Mouse (Mus musculus): Measurements from ENCODE around the gene 6330409D20Rik. TPM values are rescaled to one million over a fixed set of nuclear protein-coding genes. Genes with fewer than 3 reads are reported as not detected.

Gene 6330409D20Rik
- polyA plus RNA-seq, 1 experiment from 2014 or later, result 3.2 TPM

DNA sequence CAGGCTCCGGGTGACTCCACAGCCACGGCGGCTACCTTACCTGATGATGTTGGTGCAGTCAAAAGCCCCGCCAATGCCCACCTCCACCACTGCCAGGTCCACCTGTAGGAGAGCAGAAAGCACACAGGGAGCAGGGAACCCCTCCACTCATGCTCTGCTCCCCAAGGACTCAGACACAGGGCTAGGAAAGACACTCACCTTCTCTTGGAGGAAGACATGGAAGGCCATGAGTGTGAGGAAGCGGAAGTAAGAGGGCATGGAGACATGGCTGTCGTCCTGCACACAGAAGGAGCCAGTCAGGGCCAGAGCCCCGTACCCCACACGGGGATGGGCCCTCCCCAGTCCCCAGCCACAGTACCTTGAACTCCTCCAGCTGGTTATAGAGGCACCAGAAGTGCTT lies 53.3 kb downstream of the 6330409D20Rik start:
- H3K4me1 ChIP-seq (replicated peaks), result peaks cover 2% of the 10 kb centered on the region
- no peaks in the 10 kb centered on the region for H3K9me3 ChIP-seq
- no peak for ATAC-seq (ENCODE audit: low read depth)
- no peak overlapping the region for H3K27ac ChIP-seq (replicated peaks)
- no peak overlapping the region for H3K9ac ChIP-seq
- WGBS, result 93% methylated on average over 8 of the region's 8 CpGs
- H3K36me3 ChIP-seq, result peaks cover 50% of the 10 kb centered on the region
- H3K27me3 ChIP-seq, result no peaks in the 10 kb centered on the region
- H3K4me3 ChIP-seq, result no peak overlapping the region
- H3K4me2 ChIP-seq, result no peak overlapping the region

DNA sequence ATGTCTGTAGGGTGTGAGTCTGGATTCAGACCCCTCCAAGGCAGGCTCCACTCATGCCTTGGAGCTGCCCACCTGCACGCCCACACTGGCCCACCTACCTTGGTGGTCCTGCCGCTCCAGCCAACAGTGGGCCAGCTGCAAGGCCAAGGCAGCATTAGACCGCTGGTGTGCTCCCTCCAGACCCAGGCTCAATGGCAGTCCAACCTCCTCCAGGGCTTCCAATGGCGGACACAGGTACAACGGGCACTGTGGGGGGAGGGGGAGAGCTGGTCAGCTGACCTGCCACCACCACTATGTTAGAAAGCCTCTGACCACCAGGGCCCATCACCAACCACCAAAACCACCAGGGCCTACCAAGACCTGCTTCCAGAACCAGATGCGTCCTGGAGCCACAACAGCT lies 54.2 kb downstream of the 6330409D20Rik start:
- Histone ChIP-seq H3K4me3 (no peak overlapping the region), H3K4me1 (replicated peaks) (peaks cover 5% of the 10 kb centered on the region), H3K9ac (no peak overlapping the region), H3K27ac (replicated peaks) (no peak overlapping the region), H3K27me3 (no peaks in the 10 kb centered on the region), H3K36me3 (peaks cover 57% of the 10 kb centered on the region), H3K9me3 (no peaks in the 10 kb centered on the region), H3K4me2 (no peak overlapping the region)
- no peak for ATAC-seq (ENCODE audit: low read depth)
- 92% methylated on average over 6 of the region's 6 CpGs for WGBS

DNA sequence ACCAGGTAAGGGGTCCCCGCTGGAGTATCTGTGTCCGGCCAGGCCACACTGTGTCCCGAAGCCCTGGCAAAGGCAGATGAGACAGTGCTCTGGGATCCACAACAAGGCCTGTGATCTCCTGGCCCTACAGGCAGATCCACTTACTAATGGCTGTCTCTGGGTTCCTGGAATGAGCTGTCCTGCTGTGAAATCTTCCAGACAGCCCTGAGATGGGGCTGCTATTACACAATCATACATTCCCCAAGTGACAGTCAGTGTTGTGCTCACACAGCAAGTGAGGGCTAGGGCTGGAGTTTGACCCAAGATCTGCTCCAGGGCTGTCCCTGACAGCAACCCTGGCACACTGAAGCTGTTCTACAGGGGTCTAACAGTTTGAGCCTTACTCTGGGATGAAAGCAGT lies 55.0 kb downstream of the 6330409D20Rik start:
- peaks cover 57% of the 10 kb centered on the region for H3K36me3 ChIP-seq
- H3K27ac ChIP-seq (replicated peaks), result no peak overlapping the region
- ATAC-seq (ENCODE audit: low read depth), result no peak
- no peaks in the 10 kb centered on the region for H3K9me3 ChIP-seq
- 93% methylated on average over 3 of the region's 3 CpGs for WGBS
- H3K27me3 ChIP-seq, result no peaks in the 10 kb centered on the region
- no peak overlapping the region for H3K4me2 ChIP-seq
- H3K4me3 ChIP-seq, result no peak overlapping the region
- H3K4me1 ChIP-seq (replicated peaks), result peaks cover 6% of the 10 kb centered on the region
- no peak overlapping the region for H3K9ac ChIP-seq

DNA sequence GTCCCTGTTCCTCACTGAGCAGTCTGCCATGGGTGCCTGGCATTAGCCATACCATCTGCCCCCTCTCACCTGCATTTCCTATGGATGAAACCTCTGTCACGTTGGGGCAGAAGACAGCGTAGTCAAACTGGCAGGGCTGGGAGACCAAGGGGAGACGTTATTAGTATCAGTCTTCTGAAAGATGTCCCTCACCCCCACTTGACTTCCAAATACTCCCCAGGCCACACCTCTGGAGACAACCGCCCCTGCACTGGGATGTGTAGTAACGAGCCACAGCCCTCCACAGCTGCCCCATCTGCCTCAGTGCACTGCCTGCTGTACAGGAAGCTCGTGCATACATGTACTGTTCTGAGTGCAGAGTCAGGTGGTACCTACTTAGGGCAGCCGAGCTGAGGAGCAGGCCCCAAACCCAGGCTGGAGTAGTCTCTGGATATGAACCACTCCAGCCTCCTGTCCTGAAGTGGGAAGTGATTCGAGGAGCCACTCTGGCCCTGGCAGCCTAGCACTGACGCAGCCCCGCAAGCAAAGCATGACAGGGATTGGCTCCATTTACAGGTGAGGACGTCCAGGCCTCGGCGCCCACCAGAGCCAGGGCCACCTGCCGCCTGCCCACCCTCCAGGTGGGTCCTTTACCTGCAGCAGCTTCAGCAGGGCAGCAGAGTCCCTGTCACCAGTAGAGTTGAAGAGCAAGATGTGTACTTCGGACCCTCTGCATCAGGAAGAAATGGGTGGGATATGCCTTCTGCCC lies 56.0 kb downstream of the 6330409D20Rik start:
- no peak overlapping the region; the same call in 1 of the 2 replicates for H3K27ac ChIP-seq (replicated peaks)
- no peak for ATAC-seq (ENCODE audit: low read depth)
- H3K27me3 ChIP-seq, result no peaks in the 10 kb centered on the region
- 92% methylated on average over 15 of the region's 15 CpGs for WGBS
- peaks cover 16% of the 10 kb centered on the region for H3K4me1 ChIP-seq (replicated peaks)
- no peak overlapping the region for H3K4me3 ChIP-seq
- no peaks in the 10 kb centered on the region for H3K9me3 ChIP-seq
- H3K9ac ChIP-seq, result no peak overlapping the region
- peaks cover 57% of the 10 kb centered on the region for H3K36me3 ChIP-seq
- no peak overlapping the region for H3K4me2 ChIP-seq

DNA sequence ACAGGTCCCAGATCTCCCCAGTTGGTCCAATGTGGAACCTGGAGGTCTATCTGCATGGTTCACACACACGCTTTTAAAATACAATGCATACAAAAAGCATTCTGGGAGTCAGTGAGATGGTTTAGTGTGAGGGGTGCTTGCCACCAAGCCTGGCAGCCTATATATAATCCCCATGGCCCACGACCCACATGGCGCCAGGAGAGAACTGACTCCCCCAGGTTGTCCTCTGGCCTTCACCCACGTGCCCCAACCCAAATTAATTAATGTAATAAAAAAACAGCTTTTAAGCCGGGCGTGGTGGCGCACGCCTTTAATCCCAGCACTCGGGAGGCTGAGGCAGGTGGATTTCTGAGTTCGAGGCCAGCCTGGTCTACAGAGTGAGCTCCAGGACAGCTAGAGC lies 57.1 kb downstream of the 6330409D20Rik start:
- Histone ChIP-seq H3K4me2 (no peak overlapping the region), H3K36me3 (peaks cover 57% of the 10 kb centered on the region), H3K27ac (replicated peaks) (no peak overlapping the region), H3K9ac (no peak overlapping the region), H3K4me1 (replicated peaks) (peaks cover 17% of the 10 kb centered on the region), H3K4me3 (no peak overlapping the region), H3K9me3 (no peaks in the 10 kb centered on the region), H3K27me3 (no peaks in the 10 kb centered on the region)
- no peak for ATAC-seq (ENCODE audit: low read depth)
- WGBS, result 93% methylated on average over 10 of the region's 10 CpGs

DNA sequence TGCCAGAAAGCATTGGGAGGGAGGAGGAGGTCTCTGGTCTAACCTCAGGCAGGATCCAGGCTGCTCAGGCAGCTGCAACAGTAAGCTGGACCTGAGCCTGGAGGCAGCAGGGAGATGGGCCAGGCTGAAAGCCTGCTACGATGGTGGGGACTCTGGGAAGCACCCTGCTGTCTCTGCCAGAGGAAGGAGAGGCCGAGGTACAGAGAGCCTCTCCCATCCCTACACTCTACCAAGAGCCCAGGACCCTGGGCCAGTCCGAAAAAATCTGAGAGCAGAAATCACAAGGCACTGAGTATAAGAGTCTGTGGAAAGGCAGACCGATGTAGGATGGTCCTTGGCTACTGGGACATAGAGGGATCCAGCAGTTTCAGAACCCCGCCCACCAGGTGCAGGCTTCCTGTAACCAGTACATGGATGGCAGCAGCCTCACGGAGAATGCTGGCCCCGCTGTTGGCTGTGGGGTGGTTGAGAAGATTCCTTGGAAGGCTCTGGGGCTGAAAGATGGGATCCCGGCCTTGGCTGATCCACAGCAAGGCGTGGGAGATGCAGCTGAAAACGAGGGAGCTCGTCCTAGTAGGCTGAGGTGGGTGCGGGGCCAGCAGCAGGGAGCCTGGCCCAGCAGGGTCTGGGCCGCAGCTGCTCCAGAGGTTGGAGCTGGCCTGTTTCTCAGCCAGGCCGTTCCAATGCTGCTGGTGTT lies 57.9 kb downstream of the 6330409D20Rik start:
- no peak for ATAC-seq (ENCODE audit: low read depth)
- H3K9me3 ChIP-seq, result no peaks in the 10 kb centered on the region
- H3K36me3 ChIP-seq, result peaks cover 57% of the 10 kb centered on the region
- no peak overlapping the region for H3K4me3 ChIP-seq
- no peak overlapping the region for H3K4me2 ChIP-seq
- H3K27ac ChIP-seq (replicated peaks), result no peak overlapping the region
- no peaks in the 10 kb centered on the region for H3K27me3 ChIP-seq
- peaks cover 17% of the 10 kb centered on the region for H3K4me1 ChIP-seq (replicated peaks)
- H3K9ac ChIP-seq, result no peak overlapping the region
- WGBS, result 86% methylated on average over 14 of the region's 14 CpGs

MicroRNA genes within 50 kb of the gene (microRNA counts, 519-probe panel; counts per million panel counts)
- microRNA mmu-miR-2861, result not detected

Small RNA genes within 50 kb of the gene (microRNA-seq; reads per million reads assigned to microRNA genes)
- not detected for gene Mir2861
- not detected for gene Mir3960
- gene Mir8093, result not detected

Other genes with a start within 250 kb of the 6330409D20Rik start
- gene Fam102a, start 205.7 kb downstream of the 6330409D20Rik start, polyA plus RNA-seq (2015; fragmentation: Nextera tagmentation; extraction: Ambion mirVana), result 7.9 and 9.1 TPM in 2 replicates
- gene Dpm2, start 170.2 kb downstream of the 6330409D20Rik start, polyA plus RNA-seq (2015; fragmentation: Nextera tagmentation; extraction: Ambion mirVana), result 128 and 143 TPM in 2 replicates
- 9.2 and 9.4 TPM in 2 replicates for gene Pip5kl1, start 166.2 kb downstream of the 6330409D20Rik start, polyA plus RNA-seq (2015; fragmentation: Nextera tagmentation; extraction: Ambion mirVana)
- 0.50 and 0.71 TPM in 2 replicates for gene 9430097D07Rik, start 165.3 kb downstream of the 6330409D20Rik start, polyA plus RNA-seq (2015; fragmentation: Nextera tagmentation; extraction: Ambion mirVana)
- 25.3 and 25.9 TPM in 2 replicates for gene St6galnac4, start 153.9 kb downstream of the 6330409D20Rik start, polyA plus RNA-seq (2015; fragmentation: Nextera tagmentation; extraction: Ambion mirVana)
- 9.4 and 11.0 TPM in 2 replicates for gene St6galnac6, start 141.3 kb downstream of the 6330409D20Rik start, polyA plus RNA-seq (2015; fragmentation: Nextera tagmentation; extraction: Ambion mirVana)
- gene Ak1, start 119.3 kb downstream of the 6330409D20Rik start, polyA plus RNA-seq (2015; fragmentation: Nextera tagmentation; extraction: Ambion mirVana), result 74.2 and 75.4 TPM in 2 replicates
- gene Eng, start 94.4 kb downstream of the 6330409D20Rik start, polyA plus RNA-seq (2015; fragmentation: Nextera tagmentation; extraction: Ambion mirVana), result 28.4 and 31.5 TPM in 2 replicates
- 14.3 and 14.7 TPM in 2 replicates for gene Fpgs, start 36.9 kb downstream of the 6330409D20Rik start, polyA plus RNA-seq (2015; fragmentation: Nextera tagmentation; extraction: Ambion mirVana)
- gene Cdk9, start 27.9 kb downstream of the 6330409D20Rik start, polyA plus RNA-seq (2015; fragmentation: Nextera tagmentation; extraction: Ambion mirVana), result 72.2 and 74.6 TPM in 2 replicates
- 42.5 and 51.4 TPM in 2 replicates for gene Sh2d3c, start 20.0 kb downstream of the 6330409D20Rik start, polyA plus RNA-seq (2015; fragmentation: Nextera tagmentation; extraction: Ambion mirVana)
- gene Tor2a, start 16.2 kb upstream of the 6330409D20Rik start, polyA plus RNA-seq (2015; fragmentation: Nextera tagmentation; extraction: Ambion mirVana), result 53.2 and 55.8 TPM in 2 replicates
- gene Ttc16, start 34.6 kb upstream of the 6330409D20Rik start, polyA plus RNA-seq (2015; fragmentation: Nextera tagmentation; extraction: Ambion mirVana), result 0.24 and 0.26 TPM in 2 replicates
- gene Ptrh1, start 34.8 kb upstream of the 6330409D20Rik start, polyA plus RNA-seq (2015; fragmentation: Nextera tagmentation; extraction: Ambion mirVana), result 5.5 and 6.6 TPM in 2 replicates
- gene Cfap157, start 43.4 kb upstream of the 6330409D20Rik start, polyA plus RNA-seq (2015; fragmentation: Nextera tagmentation; extraction: Ambion mirVana), result 0.84 and 1.3 TPM in 2 replicates
- gene Stxbp1, start 106.2 kb upstream of the 6330409D20Rik start, polyA plus RNA-seq (2015; fragmentation: Nextera tagmentation; extraction: Ambion mirVana), result 192 and 198 TPM in 2 replicates
- 35.9 and 37.3 TPM in 2 replicates for gene Fam129b, start 135.1 kb upstream of the 6330409D20Rik start, polyA plus RNA-seq (2015; fragmentation: Nextera tagmentation; extraction: Ambion mirVana)
- gene Rpl12, start 220.5 kb upstream of the 6330409D20Rik start, polyA plus RNA-seq (2015; fragmentation: Nextera tagmentation; extraction: Ambion mirVana), result 102 and 106 TPM in 2 replicates
- gene Lrsam1, start 220.6 kb upstream of the 6330409D20Rik start, polyA plus RNA-seq (2015; fragmentation: Nextera tagmentation; extraction: Ambion mirVana), result 23.9 and 27.3 TPM in 2 replicates
- 23.4 and 26.4 TPM in 2 replicates for gene Slc2a8, start 241.1 kb upstream of the 6330409D20Rik start, polyA plus RNA-seq (2015; fragmentation: Nextera tagmentation; extraction: Ambion mirVana)